Mouse (Mus musculus) C2C12 (cell line): ENCODE data around the gene Sufu. TPM values are rescaled to one million over a fixed set of nuclear protein-coding genes. Genes with fewer than 3 reads are reported as not detected.

ENCODE experiments used
- H3K27me3 ChIP-seq: one replicate; pipeline ENCODE4 v1.6.1; 2011; ENCODE audit not compliant: control insufficient read depth, insufficient read depth, insufficient read length
- H3K36me3 ChIP-seq: one replicate; pipeline ENCODE4 v1.6.1; 2011; ENCODE audit not compliant: control insufficient read depth, insufficient read depth
- H3K4me3 ChIP-seq: one replicate; pipeline ENCODE4 v1.5.1; 2011; ENCODE audit warnings: mild to moderate bottlenecking, control low read depth; ENCODE audit not compliant: poor library complexity, insufficient read depth, severe bottlenecking
- H3K79me2 ChIP-seq: one replicate; pipeline ENCODE4 v1.6.1; 2011; ENCODE audit not compliant: control insufficient read depth, insufficient read depth
- H3K79me3 ChIP-seq: one replicate; pipeline ENCODE4 v1.6.1; 2011; ENCODE audit warnings: low read depth, control low read depth
- H3ac ChIP-seq: one replicate; pipeline ENCODE3; 2011; ENCODE audit warnings: low read depth; ENCODE audit not compliant: control insufficient read depth, insufficient read length
- CEBPB ChIP-seq: IDR thresholded peaks from one replicate; pipeline ENCODE4 v1.6.1; 2011; ENCODE audit warnings: low read depth, mild to moderate bottlenecking, control low read depth, moderate library complexity
- CTCF ChIP-seq: IDR thresholded peaks from one replicate; pipeline ENCODE4 v1.5.1; 2011; ENCODE audit not compliant: control insufficient read depth, insufficient read depth, insufficient read length
- FOSL1 ChIP-seq: IDR thresholded peaks from one replicate; pipeline ENCODE4 v1.8.0; 2011; ENCODE audit warnings: mild to moderate bottlenecking, low read length; ENCODE audit not compliant: poor library complexity, insufficient read depth, severe bottlenecking
- MAX ChIP-seq: IDR thresholded peaks from one replicate; pipeline ENCODE4 v1.6.1; 2011; ENCODE audit warnings: mild to moderate bottlenecking, control low read depth
- MYOD1 ChIP-seq: IDR thresholded peaks from one replicate; pipeline ENCODE4 v1.6.1; 2011; ENCODE audit warnings: low read depth; ENCODE audit not compliant: control insufficient read depth, insufficient read length
- MYOG ChIP-seq: IDR thresholded peaks from one replicate; pipeline ENCODE4 v1.6.1; 2011; ENCODE audit not compliant: control insufficient read depth, insufficient read length; ENCODE audit errors: extremely low read depth
- USF1 ChIP-seq: IDR thresholded peaks from one replicate; pipeline ENCODE4 v1.6.1; 2011; ENCODE audit warnings: low read depth, mild to moderate bottlenecking, control low read depth, moderate library complexity
- polyA plus RNA-seq: library from polyadenylated mRNA; unstranded; fragments of >200 nt; fragmentation: generic; extraction: Trizol; gene quantifications from one replicate; pipeline ENCODE4 v1.2.1, GENCODE M21; 2012; ENCODE audit warnings: missing spikeins

The Sufu gene
- polyA plus RNA-seq, 1 experiment = 17.8 TPM

- no peak for TF ChIP-seq USF1
- TF ChIP-seq CEBPB = no peak
- no peak for TF ChIP-seq MAX
- no peak for TF ChIP-seq MYOG
- TF ChIP-seq CTCF = no peak
- TF ChIP-seq FOSL1 = no peak
- no peak for TF ChIP-seq MYOD1
- Histone ChIP-seq H3K27me3 (no peaks in the 10 kb centered on the region), H3K79me2 (peaks cover 63% of the 10 kb centered on the region), H3K36me3 (peaks cover 23% of the 10 kb centered on the region), H3K79me3 (peaks cover 18% of the 10 kb centered on the region), H3K4me3 (no peak overlapping the region), H3ac (no peak overlapping the region)
These were observed 10.1 kb downstream of the Sufu start for GRCm38 (mm10) chr19:46406592-46407386.

- H3ac ChIP-seq = no peak overlapping the region
- peaks cover 6% of the 10 kb centered on the region for H3K36me3 ChIP-seq
- peaks cover 27% of the 10 kb centered on the region for H3K79me3 ChIP-seq
- no peak overlapping the region for H3K4me3 ChIP-seq
- TF ChIP-seq MYOD1 = no peak
- no peak for TF ChIP-seq MAX
- no peak for TF ChIP-seq CEBPB
- no peak for TF ChIP-seq MYOG
- TF ChIP-seq USF1 = no peak
- TF ChIP-seq FOSL1 = no peak
- no peak for TF ChIP-seq CTCF
- peaks cover 90% of the 10 kb centered on the region for H3K79me2 ChIP-seq
- H3K27me3 ChIP-seq = no peaks in the 10 kb centered on the region
These were observed 12.8 kb downstream of the Sufu start for GRCm38 (mm10) chr19:46409506-46409905.

- no peaks in the 10 kb centered on the region for H3K36me3 ChIP-seq
- no peak for TF ChIP-seq MYOG
- H3K27me3 ChIP-seq = no peaks in the 10 kb centered on the region
- H3ac ChIP-seq = no peak overlapping the region
- H3K4me3 ChIP-seq = no peak overlapping the region
- peaks cover 34% of the 10 kb centered on the region for H3K79me3 ChIP-seq
- peaks cover 99% of the 10 kb centered on the region for H3K79me2 ChIP-seq
These were observed 15.5 kb downstream of the Sufu start for GRCm38 (mm10) chr19:46412056-46412805.

- Histone ChIP-seq H3K79me2 (peaks cover 97% of the 10 kb centered on the region), H3K36me3 (no peaks in the 10 kb centered on the region), H3K4me3 (no peak overlapping the region), H3ac (no peak overlapping the region), H3K27me3 (no peaks in the 10 kb centered on the region), H3K79me3 (peaks cover 34% of the 10 kb centered on the region)
- TF ChIP-seq MAX (no peak), USF1 (no peak), MYOD1 (no peak), CEBPB (no peak), CTCF (no peak), FOSL1 (no peak), MYOG (no peak)
These were observed 17.3 kb downstream of the Sufu start for GRCm38 (mm10) chr19:46413969-46414368.

- no peaks in the 10 kb centered on the region for H3K36me3 ChIP-seq
- H3K79me3 ChIP-seq = peaks cover 32% of the 10 kb centered on the region
- H3K79me2 ChIP-seq = peaks cover 97% of the 10 kb centered on the region
- H3K4me3 ChIP-seq = no peak overlapping the region
- H3K27me3 ChIP-seq = no peaks in the 10 kb centered on the region
- no peak for TF ChIP-seq FOSL1
- no peak for TF ChIP-seq MYOD1
- no peak for TF ChIP-seq CTCF
- TF ChIP-seq USF1 = no peak
- TF ChIP-seq CEBPB = no peak
- TF ChIP-seq MAX = no peak
- TF ChIP-seq MYOG = no peak
- no peak overlapping the region for H3ac ChIP-seq
These were observed 17.8 kb downstream of the Sufu start for GRCm38 (mm10) chr19:46414486-46414885.

GRCm38 (mm10) chr19:46416276-46416675, 19.6 kb downstream of the Sufu start:
- TF ChIP-seq USF1 (no peak), CTCF (no peak), MYOD1 (no peak), CEBPB (no peak), MYOG (no peak), MAX (no peak), FOSL1 (no peak)
- no peaks in the 10 kb centered on the region for H3K27me3 ChIP-seq
- no peaks in the 10 kb centered on the region for H3K36me3 ChIP-seq
- peaks cover 99% of the 10 kb centered on the region for H3K79me2 ChIP-seq
- peaks cover 37% of the 10 kb centered on the region for H3K79me3 ChIP-seq
- no peak overlapping the region for H3ac ChIP-seq
- H3K4me3 ChIP-seq = no peak overlapping the region
